In genomic region chr5:91961370-91961769, GRCm38 (mm10) we compare ENCODE assay signal across 8 mouse cellular contexts. TPM values are rescaled to one million over a fixed set of nuclear protein-coding genes. Genes with fewer than 3 reads are reported as not detected.
DNase-seq lines count a peak whose midpoint lies in the region; ATAC-seq lines count a peak whose summit lies in the region.

No protein-coding gene starts in this region.

- peak overlapping the region; percentile 74 for H3K4me3 ChIP-seq in forebrain, embryonic 13.5 days

- no peak overlapping the region for H3K27ac ChIP-seq in forebrain, embryonic 13.5 days

- peaks cover 30% of the 10 kb centered on the region for H3K4me1 ChIP-seq in forebrain, embryonic 13.5 days

- no peaks in the 10 kb centered on the region for H3K27me3 ChIP-seq in forebrain, embryonic 13.5 days

- peaks cover 10% of the 10 kb centered on the region for H3K36me3 ChIP-seq in forebrain, embryonic 13.5 days (ENCODE audit: poor library complexity, severe bottlenecking)

- peak; percentile 56 for DNase-seq in 416B (ENCODE audit: low read depth)
- DNase-seq in CD4-positive, CD25-positive, alpha-beta regulatory T cell, adult 2 months (ENCODE audit: low read depth, low spot score), result peak; percentile 52
- peak; percentile 75 for DNase-seq in kidney, adult 9 months
- no peak for DNase-seq in urinary bladder, postnatal 10 days (ENCODE audit: low spot score)
- DNase-seq in frontal cortex, postnatal 25 days (ENCODE audit: low spot score in 2 of 2), result no peak
- DNase-seq in layer of hippocampus, adult 11-12 months (ENCODE audit: low spot score), result no peak

- no peak for ATAC-seq in forebrain, embryonic 13.5 days
- ATAC-seq in megakaryocyte-erythroid progenitor cell, adult 5-6 weeks (replicated peaks; ENCODE audit: low FRiP score, low TSS enrichment, poor library complexity, severe bottlenecking), result 0 out of 2 replicates have a peak, but pooled peaks have one; percentile 15

- 90% methylated on average over 1 of the region's 1 CpGs for WGBS in forebrain, embryonic 13.5 days

- H3K9ac ChIP-seq in forebrain, embryonic 13.5 days, result peak overlapping the region; percentile 85

- H3K9me3 ChIP-seq in forebrain, embryonic 13.5 days (replicated peaks), result no peaks in the 10 kb centered on the region

- peak overlapping the region; percentile 70 for H3K4me2 ChIP-seq in forebrain, embryonic 13.5 days

RNA-seq across cellular contexts. Expression of gene Rchy1, which starts 1.5 kb away (rescaled TPM):
- 67.6 and 70.0 TPM in 2 replicates for polyA plus RNA-seq in forebrain, embryonic 13.5 days (2015; fragmentation: Nextera tagmentation; extraction: Ambion mirVana)
- 46.6 and 56.5 TPM in 2 replicates for total RNA-seq in megakaryocyte-erythroid progenitor cell, adult 5-6 weeks (2014; fragmentation: Nextera tagmentation)
- total RNA-seq in megakaryocyte-erythroid progenitor cell, adult 5-6 weeks (2017), result 60.0 and 64.2 TPM in 2 replicates

RNA-seq across cellular contexts. Expression of gene Odaph, which starts 25.9 kb away (rescaled TPM):
- polyA plus RNA-seq in forebrain, embryonic 13.5 days (2015; fragmentation: Nextera tagmentation; extraction: Ambion mirVana), result not detected in 2 replicates
- not detected in 2 replicates for total RNA-seq in megakaryocyte-erythroid progenitor cell, adult 5-6 weeks (2014; fragmentation: Nextera tagmentation)
- 1.2 TPM in 1 of 2 replicates, not detected in the other for total RNA-seq in megakaryocyte-erythroid progenitor cell, adult 5-6 weeks (2017)

Comparison
In these comparisons a context has a peak if more than half of its experiments do, and no peak if none do; other contexts are left out.
1. DNase-seq: peak in 416B (single experiment), CD4-positive, CD25-positive, alpha-beta regulatory T cell, adult 2 months (single experiment) and kidney, adult 9 months (single experiment); none in urinary bladder, postnatal 10 days (single experiment), frontal cortex, postnatal 25 days (0 of 2) and layer of hippocampus, adult 11-12 months (single experiment).